Mouse (Mus musculus) cerebellum, adult 2 months (tissue): ENCODE results near the gene Spef2.

Experiments used
- CTCF ChIP-seq: fragments of 200-500 bp; IDR thresholded peaks from 2 replicates; pipeline ENCODE4 v1.5.1; 2011; ENCODE audit warnings: low read depth, mild to moderate bottlenecking, control low read depth, low read length, moderate library complexity, borderline replicate concordance; ENCODE audit not compliant: insufficient read depth
- POLR2A ChIP-seq: fragments of 200-500 bp; IDR thresholded peaks from 2 replicates; pipeline ENCODE4 v1.6.1; 2011; ENCODE audit warnings: low read length, control low read depth, borderline replicate concordance; ENCODE audit not compliant: insufficient read depth

DNA sequence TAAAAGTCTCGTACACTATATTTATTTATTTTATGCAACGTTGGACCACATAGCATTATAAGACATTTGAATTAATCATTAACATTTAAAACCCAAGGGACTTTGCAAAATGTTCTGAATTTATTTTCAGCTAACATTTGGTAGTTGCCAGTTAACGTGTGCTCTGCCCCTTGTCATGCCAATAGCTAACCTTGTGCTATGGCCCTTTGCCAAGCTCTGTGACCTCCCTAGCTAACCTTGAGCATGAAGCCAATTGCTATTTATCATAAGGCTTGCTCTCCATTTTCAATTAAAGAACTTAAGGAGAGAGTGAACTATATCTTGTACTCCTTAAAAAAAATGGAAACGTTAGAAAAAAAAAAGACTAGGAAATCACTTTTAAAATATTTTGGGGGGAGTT lies 175.3 kb downstream of the Spef2 start:
- TF ChIP-seq CTCF, result no peak
- no peak for TF ChIP-seq POLR2A
